Mouse (Mus musculus): ENCODE data around the gene Lrit3. TPM values are rescaled to one million over a fixed set of nuclear protein-coding genes. Genes with fewer than 3 reads are reported as not detected.
A peak's percentile ranks its signal among the peaks of the same experiment; 100 is the strongest.

Lrit3 gene
- polyA plus RNA-seq (2012; rRNA removed), result not detected in 2 replicates

DNA sequence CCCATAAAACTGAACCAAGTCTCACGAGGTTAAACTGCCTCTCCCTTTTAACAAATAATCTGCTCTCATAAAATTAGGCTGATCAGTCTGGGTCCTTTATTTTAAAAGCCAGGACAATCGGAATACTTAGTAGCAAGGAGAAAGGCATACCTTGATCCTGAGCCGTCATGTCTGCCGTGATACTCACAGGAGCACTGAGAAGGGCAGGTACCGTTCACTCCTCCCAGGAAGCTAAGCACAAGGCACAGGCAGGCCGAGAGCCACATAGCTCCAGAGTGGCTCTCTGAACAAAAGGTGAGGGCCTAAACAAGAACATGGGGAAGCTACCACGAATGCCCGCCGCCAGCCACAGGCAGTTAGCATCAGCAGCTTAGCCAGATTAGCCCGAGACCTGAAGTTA lies at the start of gene Lrit3:
TSS of gene Lrit3 (minus strand) at position 266 of the 400 bp plus-strand sequence.
- Histone ChIP-seq H3K4me1 (ENCODE audit: control insufficient read depth, insufficient read depth, low read length) (no peaks in the 10 kb centered on the region), H3K4me3 (replicated peaks; ENCODE audit: extremely low read depth, low read depth, low read length) (no peak within 1 kb of the TSS)
- no peak for DNase-seq
- TF ChIP-seq POLR2A (IDR thresholded peaks at IDR 0.05; ENCODE audit: borderline replicate concordance, extremely low read depth, low read depth, low read length), result no peak
- TF ChIP-seq CTCF (IDR thresholded peaks at IDR 0.05; ENCODE audit: insufficient read depth, low read length), result no peak
- WGBS, result 63% methylated on average over 10 of the region's 10 CpGs

DNA sequence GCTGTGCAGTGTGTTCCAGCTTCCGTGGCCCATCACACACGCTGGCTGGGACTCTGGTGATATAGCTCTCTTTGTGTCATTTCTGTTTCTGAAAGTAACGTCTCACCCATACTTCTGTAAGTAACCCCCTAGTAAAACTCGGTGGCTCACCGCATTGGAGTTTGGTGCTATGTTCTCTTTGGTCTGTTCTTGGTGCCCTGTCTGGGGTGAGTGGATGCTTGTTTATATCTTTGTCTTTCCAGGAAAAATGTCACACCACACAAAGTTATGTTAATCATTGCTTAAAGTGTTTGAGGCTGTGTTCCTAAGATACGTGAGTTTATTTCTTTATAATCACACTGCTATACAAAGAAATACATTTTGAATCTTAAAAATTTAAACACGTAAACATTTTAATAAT lies 43.0 kb upstream of the Lrit3 start:
- 78% methylated on average over 7 of the region's 7 CpGs for WGBS
- Histone ChIP-seq H3K4me1 (ENCODE audit: control insufficient read depth, insufficient read depth, low read length) (no peaks in the 10 kb centered on the region), H3K4me3 (replicated peaks; ENCODE audit: extremely low read depth, low read depth, low read length) (no peak overlapping the region)
- no peak for DNase-seq
- no peak for TF ChIP-seq CTCF (IDR thresholded peaks at IDR 0.05; ENCODE audit: insufficient read depth, low read length)
- no peak for TF ChIP-seq POLR2A (IDR thresholded peaks at IDR 0.05; ENCODE audit: borderline replicate concordance, extremely low read depth, low read depth, low read length)

DNA sequence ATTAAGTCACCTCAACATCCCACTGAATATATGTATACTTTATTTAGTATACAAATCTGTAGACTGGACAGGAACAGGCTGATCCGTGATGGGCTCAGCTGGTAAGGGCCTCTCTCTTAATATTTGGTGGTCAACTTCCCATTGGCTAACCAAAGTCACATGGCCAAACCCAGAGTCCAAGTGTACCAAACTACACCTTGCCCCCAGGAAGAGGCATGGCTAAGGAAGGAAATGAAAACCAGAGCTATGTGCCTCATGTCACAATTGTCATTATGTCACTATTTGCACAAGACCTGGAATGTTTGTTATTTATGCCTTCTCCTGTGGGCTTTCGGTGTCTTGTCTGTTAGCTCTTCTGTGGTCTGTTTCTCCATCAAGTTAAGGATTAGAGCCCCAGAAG lies 42.0 kb upstream of the Lrit3 start:
- no peaks in the 10 kb centered on the region for H3K4me1 ChIP-seq (ENCODE audit: control insufficient read depth, insufficient read depth, low read length)
- TF ChIP-seq CTCF (IDR thresholded peaks at IDR 0.05; ENCODE audit: insufficient read depth, low read length) (no peak), POLR2A (IDR thresholded peaks at IDR 0.05; ENCODE audit: borderline replicate concordance, extremely low read depth, low read depth, low read length) (no peak)
- DNase-seq, result no peak
- H3K4me3 ChIP-seq (replicated peaks; ENCODE audit: extremely low read depth, low read depth, low read length), result no peak overlapping the region
- WGBS, result 65% methylated on average over 2 of the region's 2 CpGs

DNA sequence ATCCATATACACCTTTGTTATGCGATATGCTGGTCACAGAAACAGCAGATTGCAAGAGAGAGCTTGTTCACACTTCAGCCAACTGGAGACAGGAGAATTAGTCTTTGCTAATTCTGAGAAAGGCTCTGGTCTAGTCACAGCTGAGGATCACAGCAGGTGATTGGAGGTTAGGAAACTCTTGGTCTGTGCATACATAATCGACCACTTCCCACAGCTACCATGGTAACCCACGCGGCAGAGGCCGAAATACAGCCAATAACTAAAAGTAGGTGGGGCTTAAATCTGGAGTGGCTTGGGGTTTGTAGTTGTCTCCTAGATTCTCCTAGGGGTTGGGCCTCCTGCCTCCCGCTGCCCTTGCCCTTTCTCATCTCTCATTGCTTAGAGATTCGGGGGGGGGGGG lies 34.2 kb upstream of the Lrit3 start:
- WGBS, result 44% methylated on average over 7 of the region's 7 CpGs
- no peak for DNase-seq
- TF ChIP-seq CTCF (IDR thresholded peaks at IDR 0.05; ENCODE audit: insufficient read depth, low read length) (no peak), POLR2A (IDR thresholded peaks at IDR 0.05; ENCODE audit: borderline replicate concordance, extremely low read depth, low read depth, low read length) (no peak)
- no peak overlapping the region for H3K4me3 ChIP-seq (replicated peaks; ENCODE audit: extremely low read depth, low read depth, low read length)
- no peaks in the 10 kb centered on the region; the same call in 1 of the 2 replicates for H3K4me1 ChIP-seq (ENCODE audit: control insufficient read depth, insufficient read depth, low read length)

DNA sequence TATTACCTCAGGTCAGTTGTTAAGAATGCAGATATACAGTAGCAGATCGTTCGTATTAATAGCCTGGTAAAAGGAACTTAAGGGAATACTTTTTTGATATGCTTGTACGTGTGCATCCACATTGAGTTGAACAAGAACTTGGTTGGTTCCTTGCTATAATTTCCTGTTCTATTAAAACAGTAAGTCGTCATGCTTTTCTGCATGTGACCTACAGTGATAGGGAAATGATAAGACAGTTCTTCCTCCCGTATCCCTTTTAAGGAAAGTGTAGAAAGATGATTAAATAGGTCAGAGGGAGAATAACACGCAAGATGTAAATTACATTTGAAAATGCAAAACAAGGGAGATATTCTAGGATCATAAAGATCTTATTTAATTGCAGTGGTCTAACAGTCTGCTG lies 33.1 kb upstream of the Lrit3 start:
- Histone ChIP-seq H3K4me1 (ENCODE audit: control insufficient read depth, insufficient read depth, low read length) (no peaks in the 10 kb centered on the region; the same call in 1 of the 2 replicates), H3K4me3 (replicated peaks; ENCODE audit: extremely low read depth, low read depth, low read length) (no peak overlapping the region)
- 64% methylated on average over 6 of the region's 6 CpGs for WGBS
- no peak for TF ChIP-seq POLR2A (IDR thresholded peaks at IDR 0.05; ENCODE audit: borderline replicate concordance, extremely low read depth, low read depth, low read length)
- no peak for DNase-seq

DNA sequence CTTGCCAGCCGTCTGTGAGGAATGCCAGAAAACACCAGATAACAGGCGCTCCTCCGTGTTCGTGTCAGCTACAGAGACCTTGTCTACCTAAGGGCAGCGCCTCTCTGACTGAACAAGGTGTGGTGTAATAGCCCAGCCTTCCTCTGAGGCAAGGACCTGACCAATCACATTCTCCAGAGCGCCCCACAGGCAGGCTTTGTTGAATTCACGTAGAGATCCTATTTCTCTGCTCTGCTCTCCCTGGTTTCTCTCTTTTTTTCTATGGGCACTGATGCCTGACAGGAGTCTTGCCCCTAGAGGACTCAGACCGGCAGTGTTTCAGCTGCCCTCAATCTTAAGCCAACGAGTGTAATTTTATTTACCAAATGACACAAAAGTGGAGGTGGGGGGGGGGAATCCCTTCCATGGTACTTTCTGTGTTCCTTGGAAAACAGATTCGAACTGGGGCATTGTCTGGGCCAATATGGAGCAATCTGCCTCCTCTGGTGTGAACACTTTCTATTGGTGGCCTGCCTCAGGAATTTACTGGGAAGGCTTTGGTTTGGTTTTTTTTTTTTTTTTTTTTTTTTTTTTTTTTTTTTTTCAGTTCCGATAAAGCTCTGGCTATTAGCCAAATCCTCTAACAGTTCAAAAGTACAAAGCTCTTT lies 32.3 kb upstream of the Lrit3 start:
- 16% methylated on average over 11 of the region's 11 CpGs for WGBS
- TF ChIP-seq CTCF (IDR thresholded peaks at IDR 0.05; ENCODE audit: insufficient read depth, low read length), result no peak
- TF ChIP-seq POLR2A (IDR thresholded peaks at IDR 0.05; ENCODE audit: borderline replicate concordance, extremely low read depth, low read depth, low read length), result peak; percentile 26; the same call in 1 of the 2 replicates
- Histone ChIP-seq H3K4me3 (replicated peaks; ENCODE audit: extremely low read depth, low read depth, low read length) (peak overlapping the region; percentile 47), H3K4me1 (ENCODE audit: control insufficient read depth, insufficient read depth, low read length) (no peaks in the 10 kb centered on the region; the same call in 1 of the 2 replicates)
- DNase-seq, result peak; percentile 12

DNA sequence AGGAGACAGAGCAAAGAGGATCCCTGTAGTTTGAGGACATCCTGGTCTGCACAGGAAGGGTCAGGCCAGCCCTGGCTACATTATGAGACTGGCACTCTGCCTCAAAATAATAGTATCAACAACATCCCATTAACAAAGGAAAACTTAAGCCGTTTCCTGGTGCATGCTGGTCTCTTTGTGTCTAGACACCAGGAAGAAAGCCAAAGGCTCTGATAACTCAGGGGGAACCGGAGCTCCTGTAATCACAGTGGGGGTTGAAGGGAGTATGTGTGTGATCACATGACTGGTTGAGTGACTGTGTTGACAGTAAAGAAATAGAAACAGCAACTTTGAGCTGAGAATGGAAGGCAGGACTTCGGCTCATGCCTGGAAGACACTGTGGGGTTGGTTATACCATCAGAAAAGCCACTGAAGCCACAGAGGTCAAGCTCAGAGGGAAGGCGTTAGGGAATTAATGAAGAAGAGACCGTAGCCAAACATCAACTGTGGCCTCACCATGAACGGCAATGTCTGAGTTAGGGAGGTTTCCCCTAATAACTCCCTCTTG lies 31.6 kb upstream of the Lrit3 start, which contains the start of gene Cfi:
TSS of gene Cfi (plus strand) at position 497 of the 547 bp plus-strand sequence.
- TF ChIP-seq CTCF (IDR thresholded peaks at IDR 0.05; ENCODE audit: insufficient read depth, low read length) (no peak), POLR2A (IDR thresholded peaks at IDR 0.05; ENCODE audit: borderline replicate concordance, extremely low read depth, low read depth, low read length) (no peak)
- no peak for DNase-seq
- H3K4me1 ChIP-seq (ENCODE audit: control insufficient read depth, insufficient read depth, low read length), result no peaks in the 10 kb centered on the region; the same call in 1 of the 2 replicates
- 40% methylated on average over 6 of the region's 6 CpGs for WGBS
- H3K4me3 ChIP-seq (replicated peaks; ENCODE audit: extremely low read depth, low read depth, low read length), result peak within 1 kb of the TSS; percentile 47

DNA sequence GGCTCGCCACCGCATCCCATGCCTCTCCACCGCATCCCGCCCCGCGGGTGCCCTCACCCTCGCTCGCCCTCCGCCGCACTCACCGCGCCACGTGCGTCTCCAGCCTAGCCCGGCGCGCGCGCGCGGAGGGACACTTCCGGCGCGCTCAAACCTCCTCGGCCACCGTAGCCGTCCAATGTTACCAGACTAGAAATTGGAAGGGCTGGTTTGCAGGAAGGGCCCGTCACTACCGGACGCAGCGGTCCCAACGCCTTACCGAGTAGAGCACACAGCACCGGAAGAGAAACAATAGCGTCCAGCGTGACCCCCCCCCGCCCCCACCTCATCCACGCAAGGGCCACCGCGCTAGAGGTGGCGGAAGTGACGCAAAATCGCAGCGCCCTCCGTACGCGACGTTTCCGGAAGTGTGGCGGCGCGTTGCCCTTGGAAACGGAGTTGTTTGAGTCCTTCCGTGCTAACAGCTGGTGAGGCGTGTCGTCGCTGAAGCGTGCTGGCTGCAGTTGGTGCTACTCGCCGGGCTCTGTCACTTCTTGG lies 27.3 kb upstream of the Lrit3 start, which contains the start of gene Gar1:
TSS of gene Gar1 (minus strand) at position 362 of the 534 bp plus-strand sequence.
- Histone ChIP-seq H3K4me3 (replicated peaks; ENCODE audit: extremely low read depth, low read depth, low read length) (peak within 1 kb of the TSS; percentile 90), H3K4me1 (ENCODE audit: control insufficient read depth, insufficient read depth, low read length) (no peaks in the 10 kb centered on the region; the same call in 1 of the 2 replicates)
- peak; percentile 93 for DNase-seq
- peak; percentile 45; the same call in 1 of the 2 replicates for TF ChIP-seq POLR2A (IDR thresholded peaks at IDR 0.05; ENCODE audit: borderline replicate concordance, extremely low read depth, low read depth, low read length)
- TF ChIP-seq CTCF (IDR thresholded peaks at IDR 0.05; ENCODE audit: insufficient read depth, low read length), result no peak
- under 1% methylated on average over 60 of the region's 60 CpGs for WGBS

DNA sequence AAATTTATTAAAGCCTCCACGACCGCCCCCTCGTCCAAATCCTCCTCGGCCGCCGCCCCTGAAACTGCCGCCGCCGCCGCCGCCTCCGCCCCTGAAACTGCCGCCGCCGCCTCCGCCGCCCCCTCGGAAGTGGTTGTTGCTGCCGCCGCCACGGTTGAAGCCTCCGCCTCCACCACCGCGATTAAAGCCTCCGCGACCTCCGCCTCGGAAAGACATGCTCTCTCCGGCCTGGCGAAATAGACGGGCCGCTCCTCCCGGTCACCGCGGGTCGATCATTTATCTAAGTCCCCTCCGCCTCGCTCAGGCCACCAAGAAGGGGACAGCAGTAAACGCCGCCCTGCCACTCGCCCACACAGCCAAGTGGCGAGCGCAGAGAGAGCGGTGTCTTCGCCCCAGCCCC lies 26.8 kb upstream of the Lrit3 start:
- under 1% methylated on average over 45 of the region's 45 CpGs for WGBS
- peak overlapping the region; percentile 90 for H3K4me3 ChIP-seq (replicated peaks; ENCODE audit: extremely low read depth, low read depth, low read length)
- TF ChIP-seq CTCF (IDR thresholded peaks at IDR 0.05; ENCODE audit: insufficient read depth, low read length) (no peak), POLR2A (IDR thresholded peaks at IDR 0.05; ENCODE audit: borderline replicate concordance, extremely low read depth, low read depth, low read length) (no peak)
- H3K4me1 ChIP-seq (ENCODE audit: control insufficient read depth, insufficient read depth, low read length), result no peaks in the 10 kb centered on the region; the same call in 1 of the 2 replicates
- DNase-seq, result no peak
